Mouse (Mus musculus) yolk sac, embryonic 10.5 days (tissue): ENCODE results near the gene Tex2.
"Not testable (repeated sequence)": the region's sequence is repeated elsewhere in the genome, so short reads cannot be mapped to it uniquely, and the experiment has no call there.

ENCODE experiments used
- DNase-seq: peaks from one replicate; pipeline ENCODE4 v3.0.0-alpha.2; 2017; ENCODE audit warnings: low spot score

The Tex2 gene

DNA sequence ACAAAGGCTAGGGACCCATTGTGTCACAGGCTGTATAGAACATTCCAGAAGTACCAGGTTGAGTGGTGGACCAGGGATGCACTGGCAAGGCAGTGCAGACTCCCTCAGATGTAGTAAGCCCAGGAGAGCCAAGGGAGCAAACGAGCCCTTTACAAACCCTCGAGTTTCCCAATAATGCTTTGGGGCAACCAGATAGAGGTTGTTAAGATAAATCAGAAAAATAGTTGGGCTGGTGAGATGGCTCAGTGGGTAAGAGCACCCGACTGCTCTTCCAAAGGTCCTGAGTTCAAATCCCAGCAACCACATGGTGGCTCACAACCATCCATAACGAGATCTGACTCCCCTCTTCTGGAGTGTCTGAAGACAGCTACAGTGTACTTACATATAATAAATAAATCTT lies 5.5 kb upstream of the Tex2 start:
- not testable (repeated sequence) for DNase-seq

DNA sequence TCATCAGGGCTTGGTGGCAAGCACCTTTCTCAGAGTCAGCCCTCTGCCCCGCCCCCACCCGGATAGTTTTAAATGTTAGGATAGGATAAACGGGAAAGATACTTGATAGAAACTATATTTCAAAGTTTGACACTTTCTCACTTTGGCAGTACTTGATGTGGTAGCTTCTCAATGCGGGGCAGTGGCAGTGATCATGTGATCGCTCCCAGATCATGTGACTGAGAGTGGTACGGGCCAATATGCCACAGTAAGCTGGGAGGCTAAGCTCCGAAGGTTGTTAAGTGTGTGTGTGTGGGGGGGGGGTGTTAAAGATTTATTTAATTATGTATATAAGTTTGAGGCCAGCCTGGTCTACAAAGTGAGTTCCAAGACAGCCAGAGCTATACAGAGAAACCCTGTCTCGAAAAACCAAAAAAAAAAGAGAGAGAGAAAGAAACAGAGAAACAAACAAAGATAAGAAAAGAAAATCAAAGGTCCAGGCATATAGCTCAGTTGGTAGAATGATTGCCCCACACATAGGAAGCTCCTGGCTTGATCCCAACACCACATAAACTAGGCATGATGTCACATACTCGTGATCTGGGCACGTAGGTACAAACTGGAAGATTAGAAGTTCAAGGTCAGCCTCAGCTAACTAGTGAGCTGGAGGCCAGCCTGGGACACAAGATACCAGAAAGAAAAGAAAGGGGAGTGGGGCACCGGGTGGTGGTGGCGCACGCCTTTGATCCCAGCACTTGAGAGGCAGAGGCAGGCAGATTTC lies 4.8 kb upstream of the Tex2 start:
- DNase-seq = no peak

DNA sequence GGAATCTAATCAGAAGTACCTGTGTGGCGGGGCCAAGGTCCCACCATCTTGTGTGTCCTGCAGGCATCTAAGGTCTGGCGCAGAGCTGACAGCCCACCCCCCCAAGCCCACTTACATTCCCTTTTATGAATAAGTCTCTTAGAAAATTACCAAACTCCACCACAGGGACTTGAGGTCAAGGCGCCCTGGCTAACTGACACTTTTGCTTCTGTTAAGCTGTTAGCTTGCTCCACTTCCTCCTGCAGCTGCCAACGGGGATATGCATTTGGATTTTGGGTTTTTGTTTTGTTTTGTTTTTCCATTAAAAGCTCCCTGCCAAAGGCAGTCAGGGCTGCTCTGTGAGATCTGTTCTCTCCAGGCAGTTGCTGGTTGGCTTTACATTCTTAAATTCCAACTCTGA lies 2.3 kb upstream of the Tex2 start:
- no peak for DNase-seq

DNA sequence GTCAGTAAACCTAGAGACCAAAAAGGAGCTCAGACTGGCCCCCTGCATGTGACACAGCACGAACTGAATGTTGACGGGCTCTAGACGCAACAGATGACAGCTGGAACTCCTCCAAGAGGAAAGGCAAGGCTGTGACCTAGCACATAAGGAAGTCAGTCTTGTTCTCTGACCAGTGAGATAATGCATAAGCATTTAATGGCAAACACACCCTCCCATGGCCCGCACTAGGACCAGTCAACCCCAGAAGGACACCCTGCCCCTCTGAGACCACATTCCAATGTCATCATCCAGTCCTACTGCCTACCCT lies 1.1 kb upstream of the Tex2 start:
- DNase-seq = no peak

DNA sequence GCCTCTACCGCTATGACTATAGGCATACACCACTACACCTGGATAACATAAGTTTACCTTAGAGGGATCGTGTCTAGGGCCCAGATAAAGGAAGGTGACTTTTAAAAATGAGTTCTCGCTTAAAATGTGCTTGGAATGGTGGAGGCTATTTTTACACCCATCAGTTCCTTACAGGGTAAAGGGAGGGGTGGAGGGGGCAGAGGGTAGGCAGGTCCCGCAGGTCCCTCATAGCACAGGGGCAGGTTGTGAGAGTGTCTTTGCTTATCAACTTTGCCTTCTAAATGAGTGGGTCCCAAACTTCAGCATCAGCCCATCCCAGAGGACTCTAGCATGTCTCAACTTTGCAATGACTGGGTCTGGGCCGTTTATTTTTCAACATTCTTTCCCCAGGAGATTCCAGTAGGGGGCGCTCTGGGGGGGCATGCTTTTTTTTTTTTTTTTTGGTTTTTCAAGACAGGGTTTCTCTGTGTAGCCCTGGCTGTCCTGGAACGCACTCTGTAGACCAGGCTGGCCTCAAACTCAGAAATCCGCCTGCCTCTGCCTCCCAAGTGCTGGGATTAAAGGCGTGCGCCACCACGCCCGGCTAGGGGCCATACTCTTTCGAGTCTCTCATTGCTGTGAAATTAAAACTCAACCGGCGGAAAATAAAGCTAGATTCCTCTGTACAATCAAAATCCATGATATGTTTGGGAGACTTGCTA lies 565 bp upstream of the Tex2 start:
- no peak for DNase-seq

DNA sequence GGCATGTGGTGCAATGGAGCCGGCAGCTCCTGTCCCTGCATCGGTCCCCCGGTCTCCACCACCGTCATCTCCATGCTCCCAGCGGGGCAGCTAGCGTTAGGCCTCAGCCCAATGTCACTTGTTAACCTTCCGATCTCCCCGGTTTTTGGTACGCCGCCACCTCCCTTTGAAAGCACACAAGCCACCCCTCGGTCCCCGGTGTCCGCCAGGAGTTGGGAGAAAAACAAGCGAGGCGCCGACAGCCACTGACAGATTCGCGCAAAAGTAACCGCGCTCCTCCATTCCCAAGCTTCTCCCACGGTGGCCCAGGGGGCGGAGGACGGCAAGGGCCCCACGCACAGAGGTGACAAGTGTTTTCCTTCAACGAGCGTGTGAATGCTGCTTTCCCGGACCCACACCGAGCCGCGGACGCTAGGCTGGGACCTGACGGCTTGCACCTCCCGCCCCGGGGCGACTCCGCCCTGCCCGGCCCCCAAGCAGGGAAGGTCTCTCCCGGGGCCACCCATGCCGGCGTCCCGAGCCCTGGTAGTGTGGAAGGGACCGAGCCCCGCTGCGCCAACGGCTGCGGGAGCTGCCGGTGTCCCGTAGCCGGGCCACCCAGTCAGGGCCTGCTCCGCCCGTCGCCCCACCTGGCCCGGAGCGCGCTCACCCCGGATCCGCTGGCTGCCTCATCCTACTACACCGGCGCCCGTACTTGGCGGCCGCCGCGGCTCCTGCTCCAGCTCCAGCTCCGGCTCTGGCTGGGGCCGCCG lies 838 bp downstream of the Tex2 start:
- DNase-seq = peak; percentile 45

DNA sequence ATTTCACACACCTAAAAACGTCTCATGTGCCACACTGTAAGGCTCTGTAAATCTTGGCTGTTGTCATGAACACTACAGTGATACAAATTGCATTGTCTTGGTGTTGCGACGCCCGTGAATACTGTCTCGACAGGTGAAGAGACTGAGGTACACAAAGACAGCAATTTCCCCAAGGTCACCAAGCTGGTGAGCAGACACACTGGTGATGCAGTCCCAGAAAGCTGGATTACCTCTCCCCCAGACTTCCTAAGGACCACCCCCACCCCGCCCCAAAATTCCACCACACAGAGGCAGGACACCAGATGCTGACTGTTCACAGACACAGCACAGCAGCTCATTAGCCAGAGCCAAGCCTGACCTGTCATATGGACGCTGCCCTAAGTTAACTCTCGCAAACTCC lies 3.5 kb downstream of the Tex2 start:
- DNase-seq = no peak

DNA sequence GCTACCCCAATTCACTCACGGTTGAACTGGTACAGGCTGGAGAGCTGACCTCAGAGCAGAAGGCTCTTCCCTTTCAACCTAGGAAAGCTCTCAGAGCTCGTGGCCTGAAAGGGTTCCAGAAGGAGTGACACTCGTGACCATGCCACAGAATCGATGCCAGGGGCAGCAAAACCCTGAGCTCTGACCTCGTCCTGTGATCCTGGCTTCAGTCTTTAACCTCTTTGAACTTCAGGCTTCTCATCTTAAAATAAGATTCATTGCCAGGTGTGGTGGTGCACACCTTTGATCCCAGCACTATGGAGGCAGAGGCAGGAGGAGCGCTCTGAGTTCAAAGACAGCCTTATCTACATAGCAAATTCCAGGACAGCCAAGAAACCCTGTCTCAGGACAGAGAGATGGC lies 5.9 kb downstream of the Tex2 start:
- DNase-seq = no peak

DNA sequence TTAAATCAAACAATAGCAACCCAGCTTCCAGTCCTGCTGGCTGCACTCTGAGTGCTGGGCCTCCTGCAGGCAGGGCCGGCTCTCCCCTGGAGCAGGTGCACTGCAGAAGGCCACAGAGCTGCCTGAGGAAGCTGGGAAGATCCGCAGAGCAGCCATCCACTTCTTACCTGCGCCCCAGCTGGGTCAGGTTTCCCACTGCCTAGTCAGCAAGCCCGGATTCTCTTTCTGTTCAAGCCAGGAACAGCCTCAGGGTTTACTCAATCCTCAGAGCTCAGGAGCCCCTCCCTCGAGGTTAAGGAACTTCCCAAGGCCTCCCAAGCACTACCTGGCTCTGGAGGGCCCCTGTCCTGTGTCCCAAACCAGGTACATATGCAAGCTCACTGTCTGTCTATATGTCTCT lies 7.2 kb downstream of the Tex2 start:
- no peak for DNase-seq

DNA sequence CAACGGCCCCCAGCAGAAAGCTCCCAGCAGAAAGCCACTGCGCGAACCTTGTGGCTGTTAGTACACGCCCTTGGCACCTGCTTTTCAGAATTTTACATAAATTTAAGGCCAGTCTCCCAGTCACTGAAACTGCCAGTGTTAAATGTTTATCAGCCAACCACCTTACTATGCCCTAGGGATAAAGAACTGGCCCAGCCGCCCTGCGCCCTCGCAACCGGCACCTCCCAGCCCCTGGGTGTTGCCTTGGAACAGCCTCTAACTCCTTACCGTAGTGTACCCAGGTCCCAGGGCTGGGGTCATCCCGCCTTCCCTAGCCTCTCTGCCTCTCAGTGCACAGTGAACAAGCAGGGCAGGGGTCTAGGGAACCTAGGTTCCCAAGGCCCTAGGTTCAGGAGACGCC lies 10.0 kb downstream of the Tex2 start:
- no peak for DNase-seq

DNA sequence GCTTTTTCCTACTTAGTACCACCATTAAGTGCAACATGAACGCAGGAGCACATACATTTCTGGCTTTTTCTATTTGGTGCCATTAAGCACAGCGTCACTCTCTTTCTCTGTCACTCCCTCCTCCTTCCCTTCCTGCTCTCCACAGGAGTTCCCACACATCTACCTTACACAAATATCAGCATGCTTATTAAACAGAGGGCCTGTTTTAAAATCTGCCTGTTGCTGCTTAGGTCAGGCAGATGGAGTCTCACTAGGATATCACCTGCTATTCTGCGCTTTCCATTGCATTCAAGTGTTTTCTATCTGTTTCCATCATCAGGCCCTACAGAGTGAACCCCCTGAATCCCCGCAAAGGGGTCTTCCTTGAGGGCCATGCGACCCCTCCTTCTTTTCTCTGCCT lies 13.1 kb downstream of the Tex2 start:
- DNase-seq = no peak

DNA sequence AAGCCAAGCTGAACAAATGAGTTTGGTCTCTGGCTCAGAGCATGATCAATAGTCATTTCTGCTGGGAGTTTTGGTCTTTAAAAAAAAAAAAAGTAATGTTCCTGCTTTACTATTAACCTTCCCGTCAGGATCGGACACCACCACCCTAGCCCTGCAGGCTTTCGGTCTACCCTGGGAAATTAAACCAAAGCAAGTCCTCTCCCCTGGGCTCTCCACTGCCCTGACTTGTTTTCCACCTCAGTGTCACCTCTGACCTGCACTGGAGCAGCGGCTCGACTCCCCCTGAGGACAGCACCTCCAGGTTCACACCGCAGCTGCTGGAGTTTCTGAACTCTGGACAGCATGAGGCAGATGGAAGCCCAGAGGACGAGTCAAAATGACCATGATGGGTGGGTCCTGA lies 13.9 kb downstream of the Tex2 start:
- DNase-seq = no peak

DNA sequence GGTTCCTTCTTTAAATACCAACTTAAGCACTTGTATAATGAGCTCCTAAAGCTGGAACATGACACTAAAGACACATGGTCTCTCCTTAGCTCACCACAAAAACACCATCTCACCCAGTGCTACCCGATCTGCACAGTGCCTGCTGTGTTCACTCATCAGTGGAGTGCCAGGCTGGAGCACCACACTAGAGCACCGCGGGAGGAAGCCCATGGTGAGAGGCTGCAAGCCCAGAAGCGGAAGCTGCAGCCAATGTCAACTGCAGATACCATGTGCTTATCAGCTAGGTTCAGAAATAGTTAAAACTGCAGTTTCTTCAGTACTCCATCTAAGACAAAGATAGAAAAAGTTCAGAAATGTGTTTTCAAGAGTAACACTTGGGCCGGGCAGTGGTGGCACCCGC lies 14.9 kb downstream of the Tex2 start:
- no peak for DNase-seq

DNA sequence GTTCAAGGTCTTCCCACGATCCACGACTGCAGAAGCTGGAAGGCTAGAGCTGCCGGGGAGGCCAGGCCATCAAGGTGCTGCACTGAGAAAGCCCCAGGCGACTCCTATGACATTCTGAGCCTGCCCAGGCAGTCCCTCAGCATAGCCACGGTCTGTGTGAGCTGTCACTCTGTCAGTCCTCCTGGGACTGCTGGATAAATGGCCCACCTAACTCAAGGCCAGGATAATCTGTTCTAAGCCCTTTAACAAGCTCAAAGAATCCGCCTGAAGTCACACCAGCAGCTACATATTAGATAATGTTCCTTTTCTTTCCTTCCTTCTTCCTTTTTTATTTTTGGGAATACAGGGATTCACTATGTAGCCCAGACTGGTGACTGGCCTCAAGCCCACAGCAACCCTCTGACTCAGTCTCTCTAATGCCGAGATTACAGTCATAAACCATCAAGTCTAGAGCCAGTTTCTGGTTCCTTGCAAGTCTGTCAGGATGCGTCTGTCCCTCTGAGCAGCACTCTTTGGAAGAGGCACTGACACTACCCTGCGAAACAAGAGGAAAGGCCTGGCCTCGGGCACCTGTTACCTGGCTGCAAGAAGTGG lies 15.4 kb downstream of the Tex2 start:
- DNase-seq = no peak

DNA sequence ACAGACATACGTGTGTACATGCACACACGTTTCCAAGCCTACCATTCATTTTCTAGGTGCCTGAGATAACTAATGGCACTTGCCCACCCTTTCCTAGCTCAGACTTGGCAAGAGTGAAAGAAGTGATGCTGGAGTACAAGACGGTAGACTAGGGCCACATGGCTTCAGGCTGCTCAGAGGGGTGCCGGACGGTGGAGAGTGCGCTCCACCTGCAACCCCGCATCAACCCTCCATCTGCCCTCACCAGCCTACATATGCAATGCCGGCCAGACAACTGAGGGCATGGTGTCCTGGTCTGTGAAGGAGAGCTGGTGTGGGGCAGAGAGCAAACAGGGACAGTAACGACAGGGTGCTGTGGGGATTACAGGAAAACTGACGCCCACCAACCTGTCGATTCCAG lies 22.0 kb downstream of the Tex2 start:
- no peak for DNase-seq

DNA sequence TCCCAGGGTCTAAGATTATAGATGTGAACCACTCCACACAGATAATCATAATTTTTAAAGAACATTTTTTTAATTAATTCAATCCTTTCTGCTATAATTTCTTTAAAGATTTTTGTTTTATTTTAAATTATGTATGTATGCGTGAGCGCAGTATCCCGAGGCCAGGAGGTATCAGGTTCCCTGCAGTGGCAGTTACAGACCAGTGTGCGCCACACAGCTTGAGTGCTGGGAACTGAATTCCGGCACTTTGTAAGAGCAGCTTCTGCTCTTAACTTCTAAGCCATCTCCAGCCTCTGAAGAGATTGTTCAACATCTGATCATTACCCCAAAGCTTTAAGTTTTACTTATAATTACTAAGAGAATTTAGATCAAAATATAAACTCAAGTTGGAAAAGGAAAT lies 23.1 kb downstream of the Tex2 start:
- no peak for DNase-seq

DNA sequence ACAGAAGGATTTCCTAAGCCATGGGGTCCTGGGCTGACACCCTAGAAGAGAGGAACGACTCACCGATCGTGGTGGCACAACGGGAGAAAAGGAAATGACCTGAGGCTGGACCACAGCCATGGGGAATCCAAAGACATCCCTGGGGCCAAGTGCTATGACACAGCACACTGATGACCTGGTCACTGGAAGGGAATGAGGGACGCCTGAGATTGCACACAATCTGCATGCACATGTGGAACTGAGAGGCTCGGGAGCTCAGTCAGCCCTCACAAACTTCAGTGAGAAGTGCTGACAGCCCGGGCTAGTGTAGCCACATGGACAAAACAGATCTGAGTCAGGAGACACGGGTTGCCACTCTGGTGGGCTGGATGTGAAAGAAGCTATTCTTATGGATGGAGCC lies 24.4 kb downstream of the Tex2 start:
- no peak for DNase-seq

DNA sequence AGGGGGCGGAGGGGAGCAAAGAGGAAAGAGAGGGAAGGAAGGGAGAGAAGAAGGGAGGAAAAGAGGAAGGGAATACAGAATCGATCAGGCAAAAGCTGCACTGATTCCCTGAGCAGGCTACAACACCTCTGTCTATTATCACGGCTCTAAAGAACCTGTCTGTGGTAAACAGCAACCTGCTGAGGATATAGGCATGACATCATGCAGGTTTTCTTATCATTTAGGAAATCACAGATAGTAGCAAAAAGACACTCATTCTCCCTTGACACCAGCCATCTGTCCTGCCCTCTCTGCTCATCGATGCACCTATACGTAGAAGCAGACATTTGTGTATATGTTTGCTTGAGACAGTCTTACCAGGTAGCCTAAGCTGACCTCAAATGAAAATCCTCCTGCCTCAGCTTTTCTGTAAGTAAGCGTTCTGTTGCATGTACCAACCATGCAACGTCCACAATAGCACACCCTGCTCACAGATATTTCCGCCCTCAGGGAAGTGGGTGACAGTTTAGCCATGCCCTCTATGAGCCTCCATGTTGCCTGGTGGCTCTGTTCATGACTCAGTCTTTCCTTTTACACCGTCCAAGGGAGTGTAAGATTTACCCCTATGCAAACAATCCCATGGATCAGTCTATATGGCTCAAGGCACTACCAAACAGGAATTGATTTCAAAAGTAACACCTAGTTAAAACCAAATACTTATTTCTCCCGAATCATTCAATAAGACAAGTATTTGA lies 25.3 kb downstream of the Tex2 start:
- DNase-seq = no peak

DNA sequence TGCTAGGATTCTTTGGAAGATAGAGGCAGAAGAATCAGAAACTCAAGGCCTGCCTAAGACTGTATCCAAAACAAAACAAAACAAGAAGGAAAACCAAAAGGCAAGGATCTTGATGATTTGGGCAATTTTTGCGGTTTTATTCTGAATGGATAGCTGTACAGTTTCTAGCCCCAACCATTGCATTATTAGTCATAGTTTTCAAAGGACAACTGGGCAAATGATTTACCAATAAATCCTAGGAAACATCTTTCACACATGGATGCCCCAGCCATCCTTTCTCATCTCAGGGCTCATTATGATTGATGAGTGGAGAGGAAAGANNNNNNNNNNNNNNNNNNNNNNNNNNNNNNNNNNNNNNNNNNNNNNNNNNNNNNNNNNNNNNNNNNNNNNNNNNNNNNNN lies 29.4 kb downstream of the Tex2 start:
- no peak for DNase-seq

DNA sequence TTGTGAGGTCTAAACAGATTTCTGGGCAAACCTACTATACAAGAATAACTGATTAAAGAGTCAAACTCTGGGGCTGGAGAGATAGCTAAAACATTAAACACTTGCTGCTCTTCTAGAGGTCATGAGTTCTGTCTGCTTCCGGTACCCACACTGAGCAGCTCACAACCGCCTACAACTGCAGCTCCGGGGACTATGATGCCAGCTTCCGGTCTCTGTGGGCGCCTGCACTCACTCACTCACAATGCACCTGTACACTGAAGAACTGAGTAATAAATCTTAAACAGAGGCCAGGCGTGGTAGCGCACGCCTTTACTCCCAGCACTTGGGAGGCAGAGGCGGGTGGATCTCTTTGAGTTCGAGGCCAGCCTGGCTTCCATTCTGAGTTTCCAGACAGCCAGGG lies 31.9 kb downstream of the Tex2 start:
- DNase-seq = no peak

DNA sequence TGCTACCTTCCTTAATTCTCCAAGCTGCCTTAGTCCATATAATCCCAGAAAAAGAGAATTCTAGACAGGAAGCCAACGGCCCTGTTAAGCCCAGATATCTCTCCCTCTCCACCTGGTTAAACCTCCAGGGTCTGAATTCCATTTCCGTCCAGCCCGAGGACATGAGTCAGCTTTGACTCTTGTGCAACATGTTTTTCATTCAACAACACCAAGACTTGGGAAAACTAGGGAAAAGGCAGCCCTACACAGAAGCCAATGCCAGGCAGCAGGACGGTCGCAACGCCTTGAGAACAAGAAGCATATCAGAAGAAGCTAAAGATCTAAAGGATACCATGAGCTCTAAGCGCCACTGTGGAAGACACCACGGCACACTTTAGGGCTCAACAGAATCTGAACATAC lies 32.8 kb downstream of the Tex2 start:
- peak; percentile 77 for DNase-seq

DNA sequence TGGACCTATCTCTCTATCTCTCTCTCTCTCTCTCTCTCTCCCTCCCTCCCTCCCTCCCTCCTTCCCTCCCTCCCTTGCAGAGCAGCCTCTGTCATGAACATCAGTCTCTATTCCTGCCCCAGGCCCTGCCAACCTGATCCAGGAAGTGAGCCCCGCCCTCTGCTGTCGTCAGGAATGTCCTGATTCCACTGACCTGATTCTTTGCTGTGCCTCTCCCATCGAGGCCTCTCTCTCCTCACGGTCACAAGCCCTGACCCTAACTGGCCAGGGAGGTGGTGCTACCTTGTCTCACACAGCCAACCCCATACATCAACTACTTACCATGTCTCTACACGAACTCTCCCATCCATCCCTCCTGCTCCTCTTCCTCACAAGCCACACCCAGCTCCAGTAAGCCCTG lies 33.3 kb downstream of the Tex2 start:
- DNase-seq = no peak
